Mouse (Mus musculus): Measurements from ENCODE around the gene Atxn7l3. TPM values are rescaled to one million over a fixed set of nuclear protein-coding genes. Genes with fewer than 3 reads are reported as not detected.

Gene Atxn7l3
- polyA plus RNA-seq, 1 experiment from 2014 or later = 37.5 TPM

DNA sequence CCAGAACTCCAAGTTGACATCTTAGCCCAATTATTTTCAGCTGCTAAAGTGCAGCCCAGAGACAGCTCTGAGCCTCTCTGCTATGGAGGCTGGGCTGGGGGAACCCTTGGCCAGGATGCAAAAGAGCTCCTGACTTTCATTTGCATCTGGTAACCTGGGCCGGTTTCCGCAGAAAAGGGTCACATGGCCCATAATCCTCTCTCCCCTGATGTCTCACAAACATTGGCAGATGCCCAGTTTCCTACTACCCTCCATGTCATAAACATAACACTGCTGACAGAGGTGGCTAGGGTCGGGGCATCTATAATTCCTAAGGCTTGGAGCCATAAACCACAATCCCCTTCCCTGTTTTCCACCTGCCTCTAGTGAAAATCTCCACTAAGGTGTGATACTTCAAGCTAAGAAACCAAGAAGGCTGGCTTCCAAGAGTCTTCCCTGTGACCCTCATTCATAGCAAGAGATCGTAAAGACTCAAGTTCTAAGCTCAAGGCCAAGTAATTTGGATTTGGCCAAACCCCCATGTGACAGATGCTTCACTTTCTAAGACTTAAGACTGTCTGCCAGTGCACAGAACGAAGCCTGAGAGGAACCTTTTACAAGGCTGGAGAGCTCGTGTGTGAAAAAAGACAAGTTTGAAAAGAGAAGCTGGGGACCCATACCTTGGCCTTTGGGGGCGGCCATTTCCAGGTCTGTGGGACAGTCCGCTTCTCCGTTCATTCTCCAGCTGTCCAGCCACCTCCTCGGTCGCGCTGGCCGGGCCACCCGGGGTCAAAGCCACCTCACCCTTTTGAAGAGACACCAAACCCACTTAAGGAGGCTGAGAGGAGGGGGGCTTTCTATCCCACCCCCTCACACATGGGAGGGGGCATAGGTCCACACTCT lies 19.5 kb upstream of the Atxn7l3 start:
- H3K9me3 ChIP-seq (ENCODE audit: control insufficient read depth, low read length) = no peaks in the 10 kb centered on the region
- peak overlapping the region; percentile 99 for H3K27ac ChIP-seq
- H3K4me3 ChIP-seq (replicated peaks; ENCODE audit: low read length) = peak overlapping the region; percentile 95
- peak overlapping the region; percentile 99 for H3K9ac ChIP-seq
- DNase-seq (ENCODE audit: low spot score) = no peak
- WGBS = 15% methylated on average over 14 of the region's 14 CpGs
- peaks cover 41% of the 10 kb centered on the region for H3K36me3 ChIP-seq (replicated peaks; ENCODE audit: control insufficient read depth, insufficient read depth)
- H3K4me1 ChIP-seq (replicated peaks; ENCODE audit: control insufficient read depth, insufficient read depth, low read length) = peaks cover 8% of the 10 kb centered on the region
- peak overlapping the region; percentile 91 for H3K4me2 ChIP-seq (replicated peaks)
- no peaks in the 10 kb centered on the region for H3K27me3 ChIP-seq (ENCODE audit: control insufficient read depth, insufficient read depth, low read length)
- ATAC-seq (ENCODE audit: low FRiP score) = no peak

GRCm38 (mm10) chr11:102314321-102314720 lies 17.9 kb upstream of the Atxn7l3 start:
- WGBS = 92% methylated on average over 12 of the region's 12 CpGs
- Histone ChIP-seq H3K36me3 (replicated peaks; ENCODE audit: control insufficient read depth, insufficient read depth) (peaks cover 57% of the 10 kb centered on the region), H3K9me3 (ENCODE audit: control insufficient read depth, low read length) (no peaks in the 10 kb centered on the region), H3K4me3 (replicated peaks; ENCODE audit: low read length) (no peak overlapping the region), H3K27me3 (ENCODE audit: control insufficient read depth, insufficient read depth, low read length) (no peaks in the 10 kb centered on the region), H3K27ac (no peak overlapping the region), H3K4me1 (replicated peaks; ENCODE audit: control insufficient read depth, insufficient read depth, low read length) (peaks cover 10% of the 10 kb centered on the region; the same call in 1 of the 2 replicates), H3K4me2 (replicated peaks) (no peak overlapping the region), H3K9ac (no peak overlapping the region)
- ATAC-seq (ENCODE audit: low FRiP score) (no peak), DNase-seq (ENCODE audit: low spot score) (no peak)

DNA sequence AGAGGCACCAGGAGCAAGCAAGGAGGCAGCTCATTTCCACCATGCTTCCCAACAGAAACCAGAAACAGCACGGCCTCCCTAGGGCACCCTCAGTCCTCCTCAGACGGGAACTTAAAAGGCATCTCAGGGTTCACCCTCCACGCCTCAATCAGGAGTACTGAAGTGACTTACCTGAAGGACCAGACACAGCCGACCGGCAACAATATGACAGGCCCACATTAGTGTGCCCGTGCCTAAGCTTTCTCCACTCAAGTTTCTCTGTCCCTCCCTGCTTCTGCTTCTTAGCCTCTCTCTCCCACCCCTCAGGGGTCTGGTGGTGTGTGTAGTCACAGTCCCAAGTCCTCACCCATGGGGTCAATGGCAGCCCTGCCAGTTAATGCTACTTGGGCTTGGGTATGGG lies 16.2 kb upstream of the Atxn7l3 start:
- DNase-seq (ENCODE audit: low spot score) (no peak), ATAC-seq (ENCODE audit: low FRiP score) (no peak)
- no peak overlapping the region for H3K9ac ChIP-seq
- no peak overlapping the region for H3K4me2 ChIP-seq (replicated peaks)
- no peak overlapping the region for H3K27ac ChIP-seq
- WGBS = 78% methylated on average over 6 of the region's 6 CpGs
- H3K27me3 ChIP-seq (ENCODE audit: control insufficient read depth, insufficient read depth, low read length) = no peaks in the 10 kb centered on the region
- H3K36me3 ChIP-seq (replicated peaks; ENCODE audit: control insufficient read depth, insufficient read depth) = peaks cover 72% of the 10 kb centered on the region
- H3K9me3 ChIP-seq (ENCODE audit: control insufficient read depth, low read length) = no peaks in the 10 kb centered on the region
- H3K4me1 ChIP-seq (replicated peaks; ENCODE audit: control insufficient read depth, insufficient read depth, low read length) = peaks cover 14% of the 10 kb centered on the region; the same call in 1 of the 2 replicates
- H3K4me3 ChIP-seq (replicated peaks; ENCODE audit: low read length) = no peak overlapping the region

DNA sequence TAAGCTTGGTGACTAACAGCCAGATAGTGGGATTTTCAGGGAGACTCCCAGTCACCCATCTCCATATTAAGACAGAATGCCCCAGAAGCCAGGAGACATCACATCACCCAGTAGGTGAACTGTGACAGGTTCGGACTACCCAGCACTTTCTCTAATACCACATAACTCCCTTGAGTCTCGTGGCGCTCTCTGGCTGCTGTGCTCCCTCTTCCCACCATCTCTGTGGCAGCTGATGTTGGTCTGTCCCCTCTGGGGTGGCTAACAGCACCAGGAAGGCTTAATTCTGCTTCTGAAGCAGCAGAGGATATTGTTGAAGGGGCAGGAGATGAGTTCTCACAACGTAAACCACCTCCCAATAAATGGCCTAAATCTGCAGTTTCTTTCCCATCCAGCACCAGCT lies 15.5 kb upstream of the Atxn7l3 start:
- Histone ChIP-seq H3K9ac (no peak overlapping the region), H3K9me3 (ENCODE audit: control insufficient read depth, low read length) (no peaks in the 10 kb centered on the region), H3K4me3 (replicated peaks; ENCODE audit: low read length) (no peak overlapping the region), H3K4me1 (replicated peaks; ENCODE audit: control insufficient read depth, insufficient read depth, low read length) (peaks cover 14% of the 10 kb centered on the region; the same call in 1 of the 2 replicates), H3K27me3 (ENCODE audit: control insufficient read depth, insufficient read depth, low read length) (no peaks in the 10 kb centered on the region), H3K4me2 (replicated peaks) (no peak overlapping the region), H3K27ac (no peak overlapping the region), H3K36me3 (replicated peaks; ENCODE audit: control insufficient read depth, insufficient read depth) (peaks cover 78% of the 10 kb centered on the region)
- ATAC-seq (ENCODE audit: low FRiP score) = no peak
- 90% methylated on average over 4 of the region's 4 CpGs for WGBS
- DNase-seq (ENCODE audit: low spot score) = no peak

DNA sequence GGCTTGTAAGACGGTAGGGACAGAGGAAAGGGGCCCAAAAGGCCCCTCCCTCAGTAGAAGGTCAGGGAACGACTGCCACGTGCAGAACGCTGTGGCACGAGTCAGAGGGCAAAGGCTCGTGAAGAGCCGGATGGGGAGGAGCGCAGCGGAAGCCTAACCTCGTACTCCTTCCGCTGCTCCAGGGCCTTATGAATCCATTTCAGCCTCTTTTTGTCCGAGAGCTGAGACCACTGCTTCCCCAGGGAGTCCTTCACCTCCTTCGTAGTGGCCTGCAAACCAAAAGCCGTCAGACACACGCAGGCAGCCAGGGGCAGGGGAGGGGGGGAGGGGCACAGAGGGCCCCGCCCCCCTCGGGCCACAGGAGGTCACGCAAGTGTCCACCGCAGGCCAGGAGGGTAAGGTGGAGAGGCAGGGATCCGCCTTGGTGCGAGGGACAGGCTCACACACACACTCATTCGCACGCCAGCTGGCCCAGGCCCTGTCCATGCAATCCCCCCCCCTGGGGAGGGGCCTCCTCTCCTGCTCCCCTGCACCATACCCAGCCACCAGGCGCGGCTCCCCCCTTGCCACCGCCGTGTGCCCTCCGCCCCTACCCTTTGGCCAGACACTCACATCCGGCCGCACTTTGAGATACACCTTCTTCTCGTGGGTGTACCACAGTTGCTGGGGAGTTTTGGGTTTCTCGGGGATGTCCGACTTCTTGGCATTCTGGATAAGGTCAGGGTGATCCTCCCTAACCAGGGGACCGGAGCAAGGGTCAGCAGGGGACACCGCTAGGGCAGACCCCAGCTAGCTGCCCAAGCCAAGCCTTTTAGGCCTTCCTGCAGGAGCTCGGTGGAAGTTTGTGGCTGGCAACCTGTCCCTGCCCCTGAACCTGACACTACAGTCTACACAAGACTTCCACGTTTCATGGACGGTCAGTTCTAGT lies 14.6 kb upstream of the Atxn7l3 start:
- ATAC-seq (ENCODE audit: low FRiP score) (no peak), DNase-seq (ENCODE audit: low spot score) (no peak)
- H3K4me1 ChIP-seq (replicated peaks; ENCODE audit: control insufficient read depth, insufficient read depth, low read length) = peaks cover 9% of the 10 kb centered on the region; the same call in 1 of the 2 replicates
- 45% methylated on average over 36 of the region's 38 CpGs for WGBS
- no peaks in the 10 kb centered on the region for H3K9me3 ChIP-seq (ENCODE audit: control insufficient read depth, low read length)
- no peak overlapping the region for H3K27ac ChIP-seq
- H3K4me2 ChIP-seq (replicated peaks) = no peak overlapping the region
- H3K9ac ChIP-seq = no peak overlapping the region
- H3K4me3 ChIP-seq (replicated peaks; ENCODE audit: low read length) = no peak overlapping the region
- peaks cover 88% of the 10 kb centered on the region for H3K36me3 ChIP-seq (replicated peaks; ENCODE audit: control insufficient read depth, insufficient read depth)
- no peaks in the 10 kb centered on the region for H3K27me3 ChIP-seq (ENCODE audit: control insufficient read depth, insufficient read depth, low read length)

DNA sequence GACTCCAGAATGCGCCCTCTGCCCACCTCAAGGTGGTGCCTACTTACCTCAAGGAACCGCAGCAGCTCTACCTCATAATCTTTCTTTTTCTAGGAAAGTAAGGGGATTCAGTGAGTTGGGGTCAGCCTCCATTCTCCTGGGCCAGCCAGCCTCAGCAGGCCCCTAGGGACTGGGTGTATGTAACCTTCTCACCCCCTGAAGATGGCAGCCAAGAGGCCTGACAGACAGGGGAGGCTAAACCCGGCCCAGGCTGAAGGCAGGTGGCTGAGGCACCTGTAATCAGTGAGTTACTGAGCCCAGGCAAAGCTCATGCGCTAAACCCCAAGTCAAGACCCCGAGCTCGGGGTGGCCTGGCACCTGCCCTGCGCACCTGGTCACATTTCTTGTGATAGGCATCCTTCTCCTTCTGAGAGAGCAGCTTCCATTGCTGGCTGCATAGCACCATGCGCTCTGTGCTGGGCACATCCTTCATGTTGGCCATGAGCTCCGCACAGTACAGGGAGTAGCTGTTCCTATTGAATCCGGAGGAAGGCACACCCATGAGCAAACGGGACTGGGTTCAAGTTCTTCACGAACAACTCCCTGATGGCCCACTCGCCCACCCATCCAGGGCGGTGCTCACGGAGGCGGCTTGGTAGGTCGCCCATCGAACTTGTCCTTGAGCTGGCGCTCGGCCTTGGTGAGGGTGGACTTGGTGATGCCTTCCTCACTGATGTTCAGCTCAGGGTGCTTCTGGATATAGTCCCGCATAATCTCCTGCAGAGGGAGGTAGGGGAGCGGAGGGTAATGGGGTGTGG lies 13.6 kb upstream of the Atxn7l3 start:
- no peak for DNase-seq (ENCODE audit: low spot score)
- Histone ChIP-seq H3K27ac (0 out of 2 replicates have a peak overlapping the region, but pooled peaks have one; percentile 43), H3K4me3 (replicated peaks; ENCODE audit: low read length) (no peak overlapping the region), H3K36me3 (replicated peaks; ENCODE audit: control insufficient read depth, insufficient read depth) (peaks cover 88% of the 10 kb centered on the region), H3K9ac (0 out of 2 replicates have a peak overlapping the region, but pooled peaks have one; percentile 29), H3K4me2 (replicated peaks) (peak overlapping the region; percentile 50; the same call in 1 of the 2 replicates), H3K4me1 (replicated peaks; ENCODE audit: control insufficient read depth, insufficient read depth, low read length) (peaks cover 9% of the 10 kb centered on the region; the same call in 1 of the 2 replicates), H3K27me3 (ENCODE audit: control insufficient read depth, insufficient read depth, low read length) (no peaks in the 10 kb centered on the region), H3K9me3 (ENCODE audit: control insufficient read depth, low read length) (no peaks in the 10 kb centered on the region)
- ATAC-seq (ENCODE audit: low FRiP score) = no peak
- WGBS = 92% methylated on average over 22 of the region's 22 CpGs

DNA sequence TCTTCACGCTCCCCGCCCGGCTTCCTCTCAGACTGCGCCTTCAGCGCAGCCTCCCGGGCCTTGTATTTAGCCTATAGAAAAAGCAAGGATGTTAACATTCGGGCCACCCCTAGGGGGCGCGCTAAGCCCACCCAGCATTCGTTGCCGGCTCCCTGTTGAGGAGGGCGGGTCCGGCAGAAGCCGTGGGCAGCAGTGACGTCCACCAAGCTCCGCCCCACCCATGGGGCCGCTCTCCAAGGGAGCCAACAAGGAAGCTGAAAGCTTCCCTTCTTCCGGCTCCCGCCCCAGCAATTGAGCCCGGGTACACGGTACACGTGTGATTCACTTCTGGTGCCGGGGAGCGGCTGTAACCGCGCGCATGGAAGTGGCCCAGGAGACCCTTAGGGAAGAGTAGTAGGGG lies 12.5 kb upstream of the Atxn7l3 start:
- peaks cover 78% of the 10 kb centered on the region for H3K36me3 ChIP-seq (replicated peaks; ENCODE audit: control insufficient read depth, insufficient read depth)
- no peaks in the 10 kb centered on the region for H3K9me3 ChIP-seq (ENCODE audit: control insufficient read depth, low read length)
- H3K4me1 ChIP-seq (replicated peaks; ENCODE audit: control insufficient read depth, insufficient read depth, low read length) = peaks cover 9% of the 10 kb centered on the region; the same call in 1 of the 2 replicates
- peak overlapping the region; percentile 29; the same call in 1 of the 2 replicates for H3K9ac ChIP-seq
- WGBS = under 1% methylated on average over 27 of the region's 27 CpGs
- ATAC-seq (ENCODE audit: low FRiP score) (peak; percentile 91), DNase-seq (ENCODE audit: low spot score) (peak; percentile 97)
- H3K4me3 ChIP-seq (replicated peaks; ENCODE audit: low read length) = peak overlapping the region; percentile 22
- no peaks in the 10 kb centered on the region for H3K27me3 ChIP-seq (ENCODE audit: control insufficient read depth, insufficient read depth, low read length)
- peak overlapping the region; percentile 50 for H3K4me2 ChIP-seq (replicated peaks)
- peak overlapping the region; percentile 43; the same call in 1 of the 2 replicates for H3K27ac ChIP-seq

DNA sequence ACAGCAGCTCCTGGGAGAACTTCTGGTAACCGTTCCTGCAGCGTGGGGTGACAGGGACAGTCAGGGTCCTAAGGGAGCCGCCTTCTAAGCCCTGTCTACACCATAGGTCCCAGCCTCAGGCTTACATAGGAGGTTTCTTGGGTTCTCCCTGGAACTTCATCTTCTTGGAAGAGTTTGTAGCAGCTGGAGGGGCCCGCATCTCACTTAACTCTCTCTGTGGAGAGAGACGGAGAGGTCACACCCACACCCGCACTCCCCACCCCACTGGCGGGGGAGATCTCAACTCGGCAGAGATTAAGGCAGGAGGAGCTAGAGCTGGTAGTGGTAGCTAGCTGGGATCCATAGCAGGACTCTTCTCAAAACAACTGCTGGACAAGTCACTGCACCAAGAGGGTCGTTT lies 11.7 kb upstream of the Atxn7l3 start:
- H3K36me3 ChIP-seq (replicated peaks; ENCODE audit: control insufficient read depth, insufficient read depth) = peaks cover 70% of the 10 kb centered on the region

More for the DNA sequence above, 11.7 kb upstream of the Atxn7l3 start:
- Histone ChIP-seq H3K4me1 (replicated peaks; ENCODE audit: control insufficient read depth, insufficient read depth, low read length) (peaks cover 9% of the 10 kb centered on the region; the same call in 1 of the 2 replicates), H3K4me2 (replicated peaks) (no peak overlapping the region), H3K9ac (no peak overlapping the region), H3K27me3 (ENCODE audit: control insufficient read depth, insufficient read depth, low read length) (no peaks in the 10 kb centered on the region), H3K4me3 (replicated peaks; ENCODE audit: low read length) (no peak overlapping the region), H3K27ac (no peak overlapping the region), H3K9me3 (ENCODE audit: control insufficient read depth, low read length) (no peaks in the 10 kb centered on the region)
- WGBS = 86% methylated on average over 9 of the region's 9 CpGs
- DNase-seq (ENCODE audit: low spot score) (no peak), ATAC-seq (ENCODE audit: low FRiP score) (no peak)

All from hindbrain, embryonic 14.5 days (tissue).